Mouse (Mus musculus) midbrain, embryonic 12.5 days (tissue): ENCODE measurements at regions not wholly inside any gene's neighbourhood (a gene's known extent, or its start where the extent isn't known, plus 50 kb on each side); places are given as distances from the start of the nearest gene placed in this dataset.

Source experiments
- ATAC-seq: fragments of 200-750 bp; cut with Nextera tagmentation; 2 replicates; pipeline ENCODE4 v1.8.0; 2017; ENCODE audit warnings: low read depth, moderate TSS enrichment, moderate library complexity; ENCODE audit not compliant: low FRiP score
- H3K27ac ChIP-seq: fragments of 300-500 bp; sonication (generic); replicated peaks from 2 replicates; pipeline ENCODE4 v1.5.1; 2016; ENCODE audit warnings: mild to moderate bottlenecking
- H3K27me3 ChIP-seq: fragments of 300-500 bp; sonication (generic); 2 replicates; pipeline ENCODE4 v1.6.1; 2016; ENCODE audit warnings: mild to moderate bottlenecking
- H3K36me3 ChIP-seq: fragments of 300-500 bp; sonication (generic); 2 replicates; pipeline ENCODE4 v1.6.1; 2016
- H3K4me1 ChIP-seq: fragments of 300-500 bp; sonication (generic); 2 replicates; pipeline ENCODE4 v1.6.1; 2016
- H3K4me2 ChIP-seq: fragments of 300-500 bp; sonication (generic); replicated peaks from 2 replicates; pipeline ENCODE4 v1.6.1; 2016; ENCODE audit warnings: mild to moderate bottlenecking, moderate library complexity
- H3K4me3 ChIP-seq: fragments of 300-500 bp; sonication (generic); 2 replicates; pipeline ENCODE4 v1.5.1; 2016; ENCODE audit warnings: mild to moderate bottlenecking
- H3K9ac ChIP-seq: fragments of 300-500 bp; sonication (generic); replicated peaks from 2 replicates; pipeline ENCODE4 v1.6.1; 2016; ENCODE audit warnings: mild to moderate bottlenecking, moderate library complexity
- H3K9me3 ChIP-seq: fragments of 300-500 bp; sonication (generic); 2 replicates; pipeline ENCODE4 v1.6.1; 2016; ENCODE audit warnings: mild to moderate bottlenecking
- WGBS: fragments of 180-500 bp; shearing (Covaris S2); methylation state at CpG from one replicate; pipeline ENCODE4 v1.1.7; 2016; 5-methylcytosine and 5-hydroxymethylcytosine counted together

- no peak for ATAC-seq
- H3K27ac ChIP-seq, result no peak overlapping the region
- no peak overlapping the region for H3K4me3 ChIP-seq
- no peaks in the 10 kb centered on the region for H3K36me3 ChIP-seq
- H3K4me2 ChIP-seq, result no peak overlapping the region
- no peaks in the 10 kb centered on the region for H3K27me3 ChIP-seq
- no peaks in the 10 kb centered on the region for H3K4me1 ChIP-seq
- WGBS, result 88% methylated on average over 3 of the region's 3 CpGs
- H3K9me3 ChIP-seq, result no peaks in the 10 kb centered on the region
- H3K9ac ChIP-seq, result no peak overlapping the region
Observed at GRCm38 (mm10) chr19:60408436-60408835, 59.7 kb downstream of the Prlhr start.

GRCm38 (mm10) chr19:60399425-60399824 lies 68.7 kb downstream of the Prlhr start:
- ATAC-seq, result no peak
- no peak overlapping the region for H3K4me2 ChIP-seq
- H3K9ac ChIP-seq, result no peak overlapping the region
- 0 out of 2 replicates have a peak, but pooled peaks cover 3% of the 10 kb centered on the region for H3K4me1 ChIP-seq
- H3K4me3 ChIP-seq, result no peak overlapping the region
- no peak overlapping the region for H3K27ac ChIP-seq
- no peaks in the 10 kb centered on the region for H3K36me3 ChIP-seq
- H3K27me3 ChIP-seq, result no peaks in the 10 kb centered on the region
- 79% methylated on average over 3 of the region's 3 CpGs for WGBS
- no peaks in the 10 kb centered on the region for H3K9me3 ChIP-seq

DNA sequence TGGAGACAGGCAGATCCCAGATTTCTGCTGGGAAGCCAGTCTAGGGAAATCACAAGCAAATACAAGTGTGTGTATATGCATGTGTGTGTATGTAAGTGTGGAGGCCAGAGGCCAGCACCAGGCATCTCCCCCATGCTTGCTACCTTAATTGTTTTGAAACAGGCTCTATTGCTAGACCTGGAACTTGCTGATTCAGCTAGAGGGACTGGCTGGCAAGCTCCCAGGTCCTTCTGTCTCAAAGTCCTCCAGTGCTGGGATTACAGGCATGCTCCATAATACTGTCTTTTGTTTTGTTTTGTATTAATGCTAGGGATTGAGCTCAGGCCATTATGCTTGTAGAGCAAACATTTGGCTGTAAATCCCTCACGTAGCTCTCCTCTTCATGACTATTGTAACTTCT lies 70.4 kb downstream of the Prlhr start:
- 53% methylated on average over 1 of the region's 1 CpGs for WGBS

GRCm38 (mm10) chr19:60396604-60397003 lies 71.5 kb downstream of the Prlhr start:
- 0 out of 2 replicates have a peak, but pooled peaks cover 3% of the 10 kb centered on the region for H3K4me1 ChIP-seq
- H3K27ac ChIP-seq, result no peak overlapping the region
- H3K4me3 ChIP-seq, result no peak overlapping the region
- ATAC-seq, result no peak
- no peak overlapping the region for H3K9ac ChIP-seq
- H3K4me2 ChIP-seq, result no peak overlapping the region
- no peaks in the 10 kb centered on the region for H3K9me3 ChIP-seq
- H3K27me3 ChIP-seq, result no peaks in the 10 kb centered on the region
- 81% methylated on average over 5 of the region's 5 CpGs for WGBS
- no peaks in the 10 kb centered on the region for H3K36me3 ChIP-seq

More for the DNA sequence above, 70.4 kb downstream of the Prlhr start:
- H3K4me1 ChIP-seq, result 0 out of 2 replicates have a peak, but pooled peaks cover 3% of the 10 kb centered on the region
- no peaks in the 10 kb centered on the region for H3K36me3 ChIP-seq
- H3K4me3 ChIP-seq, result no peak overlapping the region
- no peaks in the 10 kb centered on the region for H3K27me3 ChIP-seq
- H3K9me3 ChIP-seq, result no peaks in the 10 kb centered on the region
- ATAC-seq, result no peak
- H3K4me2 ChIP-seq, result no peak overlapping the region
- H3K27ac ChIP-seq, result no peak overlapping the region
- no peak overlapping the region for H3K9ac ChIP-seq

DNA sequence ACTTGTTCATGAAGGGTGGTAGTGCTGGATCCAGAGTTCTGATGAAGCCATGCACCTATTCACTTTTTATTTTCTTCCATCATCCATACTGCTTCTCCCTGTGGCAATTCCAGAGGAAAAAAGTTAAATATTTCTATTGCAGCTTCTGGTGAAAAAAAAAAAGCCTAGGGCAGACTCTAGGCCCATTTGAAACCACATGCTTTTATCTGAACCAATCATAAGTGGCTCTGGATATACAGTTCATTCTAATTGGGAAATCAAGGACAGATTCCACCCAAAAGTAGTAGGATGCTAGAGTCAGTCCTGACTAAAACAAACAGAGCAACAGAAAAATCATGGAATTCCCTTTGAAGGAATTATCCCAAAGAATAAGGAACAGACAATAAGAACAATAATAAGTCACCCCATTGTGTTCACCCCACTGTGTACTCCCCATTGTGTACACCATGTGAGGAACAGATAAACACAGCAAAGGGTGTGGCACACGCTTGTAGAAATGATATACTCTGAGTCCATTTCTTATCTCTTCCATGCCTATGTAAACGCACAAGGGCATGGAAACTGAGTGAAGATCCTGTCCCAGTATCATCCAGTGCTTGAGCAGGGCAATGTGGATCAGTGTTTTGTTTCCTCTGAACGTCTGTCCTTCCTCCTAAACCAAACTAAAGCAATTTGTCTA lies 81.4 kb downstream of the Prlhr start:
- Histone ChIP-seq H3K36me3 (no peaks in the 10 kb centered on the region), H3K9ac (no peak overlapping the region), H3K27me3 (no peaks in the 10 kb centered on the region), H3K9me3 (no peaks in the 10 kb centered on the region), H3K4me3 (no peak overlapping the region), H3K4me2 (no peak overlapping the region), H3K27ac (no peak overlapping the region), H3K4me1 (no peaks in the 10 kb centered on the region)
- 80% methylated on average over 3 of the region's 3 CpGs for WGBS
- ATAC-seq, result no peak

- 72% methylated on average over 5 of the region's 5 CpGs for WGBS
- H3K9ac ChIP-seq, result no peak overlapping the region
- no peaks in the 10 kb centered on the region for H3K27me3 ChIP-seq
- H3K4me2 ChIP-seq, result no peak overlapping the region
- H3K27ac ChIP-seq, result no peak overlapping the region
- no peaks in the 10 kb centered on the region for H3K4me1 ChIP-seq
- no peak overlapping the region for H3K4me3 ChIP-seq
- ATAC-seq, result no peak
- H3K9me3 ChIP-seq, result no peaks in the 10 kb centered on the region
- no peaks in the 10 kb centered on the region for H3K36me3 ChIP-seq
Observed at GRCm38 (mm10) chr19:60384721-60385120, 83.4 kb downstream of the Prlhr start.

DNA sequence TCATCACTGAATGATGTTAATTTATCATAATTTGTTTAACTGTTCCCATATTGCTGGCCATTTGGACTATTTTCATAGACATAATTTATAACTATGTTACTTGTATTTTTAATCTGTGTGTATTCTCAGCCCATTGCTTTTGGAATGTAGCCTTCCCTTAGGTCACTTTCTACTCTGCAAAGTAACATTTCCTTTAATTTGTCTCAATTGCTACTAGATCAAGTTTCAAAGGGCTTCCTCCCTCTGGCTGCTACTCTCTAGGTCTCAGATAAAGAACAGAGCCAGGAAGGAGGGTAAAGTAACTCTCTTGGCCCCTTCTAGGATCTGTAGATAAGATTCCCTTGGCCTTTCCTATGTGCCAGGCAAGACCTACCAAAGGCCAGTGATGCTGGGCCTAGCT lies 85.4 kb downstream of the Prlhr start:
- Histone ChIP-seq H3K4me1 (no peaks in the 10 kb centered on the region), H3K27ac (no peak overlapping the region), H3K9ac (no peak overlapping the region), H3K9me3 (no peaks in the 10 kb centered on the region), H3K4me3 (no peak overlapping the region), H3K36me3 (no peaks in the 10 kb centered on the region), H3K27me3 (no peaks in the 10 kb centered on the region), H3K4me2 (no peak overlapping the region)
- no peak for ATAC-seq

DNA sequence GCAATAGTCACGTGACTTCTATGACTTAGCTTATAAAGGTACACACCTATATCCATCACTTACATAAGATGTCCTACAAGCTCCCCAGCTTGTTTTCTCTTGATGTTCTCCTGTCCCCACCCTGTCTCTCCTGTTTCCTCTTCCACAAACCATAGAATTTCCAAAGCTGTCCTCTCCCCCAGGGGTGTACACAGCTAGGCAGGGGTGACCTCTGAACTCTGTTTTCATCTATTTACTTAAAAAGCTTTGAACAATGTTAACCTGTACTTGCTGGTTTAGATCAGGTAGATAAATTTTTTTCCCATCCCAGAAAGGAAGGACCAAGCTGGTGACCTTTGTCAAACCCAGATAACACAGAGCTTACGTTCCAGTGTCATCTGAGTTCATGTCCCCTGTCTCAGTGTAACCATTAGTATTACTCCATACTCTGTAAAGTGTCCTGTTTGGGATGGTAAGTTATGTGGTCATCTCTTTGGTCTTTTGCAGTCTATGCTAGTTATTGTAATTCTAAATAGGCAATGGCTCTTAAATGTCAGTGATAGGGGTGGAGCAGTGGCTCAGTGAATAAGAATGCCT lies 89.0 kb downstream of the Prlhr start:
- 84% methylated on average over 2 of the region's 2 CpGs for WGBS
- Histone ChIP-seq H3K27ac (no peak overlapping the region), H3K27me3 (no peaks in the 10 kb centered on the region)

DNA sequence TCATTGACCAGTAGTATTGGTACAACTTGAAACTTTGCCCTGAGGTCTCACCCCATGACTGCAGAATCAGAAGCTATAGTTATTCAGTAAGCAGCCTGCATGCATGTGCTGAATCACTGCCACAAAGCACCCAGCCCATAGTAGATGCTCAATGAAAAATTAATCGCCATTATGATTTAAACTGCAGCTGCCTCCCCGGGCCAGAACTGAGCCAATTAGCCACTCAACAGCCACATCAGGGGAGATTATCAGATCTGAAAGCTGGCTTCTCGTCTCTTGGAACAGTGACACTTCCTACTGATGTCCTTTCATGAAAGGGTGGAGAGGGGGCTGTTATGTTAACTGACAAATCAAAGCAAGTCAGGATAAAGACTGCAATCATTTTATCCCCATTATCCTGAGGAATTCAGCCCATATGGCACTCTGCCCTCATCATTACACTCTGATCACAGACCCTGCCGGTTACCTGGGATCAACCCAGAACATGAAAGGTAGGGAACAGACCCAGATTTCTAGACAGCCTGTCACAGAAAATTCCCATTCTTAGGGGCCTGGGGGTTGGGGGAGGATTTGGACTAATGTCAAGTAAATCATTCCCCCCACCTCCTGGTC lies 104.0 kb downstream of the Prlhr start:
- no peaks in the 10 kb centered on the region for H3K36me3 ChIP-seq
- H3K27me3 ChIP-seq, result no peaks in the 10 kb centered on the region; the same call in 1 of the 2 replicates
- H3K27ac ChIP-seq, result no peak overlapping the region
- WGBS, result 40% methylated on average over 4 of the region's 4 CpGs
- no peak overlapping the region for H3K4me2 ChIP-seq
- H3K4me1 ChIP-seq, result peaks cover 21% of the 10 kb centered on the region
- no peak overlapping the region for H3K4me3 ChIP-seq
- no peaks in the 10 kb centered on the region for H3K9me3 ChIP-seq
- no peak overlapping the region for H3K9ac ChIP-seq
- no peak for ATAC-seq

More for the DNA sequence above, 89.0 kb downstream of the Prlhr start:
- Histone ChIP-seq H3K4me3 (no peak overlapping the region), H3K9me3 (no peaks in the 10 kb centered on the region), H3K4me2 (no peak overlapping the region), H3K36me3 (no peaks in the 10 kb centered on the region), H3K9ac (no peak overlapping the region), H3K4me1 (no peaks in the 10 kb centered on the region)
- no peak for ATAC-seq

- no peak for ATAC-seq
- no peaks in the 10 kb centered on the region for H3K4me1 ChIP-seq
- 96% methylated on average over 12 of the region's 12 CpGs for WGBS
Observed at GRCm38 (mm10) chr19:60344911-60345310, 118.4 kb upstream of the Fam204a start.

GRCm38 (mm10) chr19:60341485-60341884 lies 115.0 kb upstream of the Fam204a start:
- Histone ChIP-seq H3K27ac (no peak overlapping the region), H3K27me3 (no peaks in the 10 kb centered on the region), H3K9ac (no peak overlapping the region), H3K4me3 (no peak overlapping the region), H3K36me3 (no peaks in the 10 kb centered on the region), H3K4me1 (peaks cover 3% of the 10 kb centered on the region; the same call in 1 of the 2 replicates), H3K9me3 (no peaks in the 10 kb centered on the region), H3K4me2 (no peak overlapping the region)
- WGBS, result 10% methylated on average over 3 of the region's 3 CpGs
- no peak for ATAC-seq

More at GRCm38 (mm10) chr19:60344911-60345310, 118.4 kb upstream of the Fam204a start:
- Histone ChIP-seq H3K36me3 (no peaks in the 10 kb centered on the region), H3K4me2 (no peak overlapping the region), H3K9me3 (no peaks in the 10 kb centered on the region), H3K9ac (no peak overlapping the region), H3K27me3 (no peaks in the 10 kb centered on the region), H3K4me3 (no peak overlapping the region), H3K27ac (no peak overlapping the region)

DNA sequence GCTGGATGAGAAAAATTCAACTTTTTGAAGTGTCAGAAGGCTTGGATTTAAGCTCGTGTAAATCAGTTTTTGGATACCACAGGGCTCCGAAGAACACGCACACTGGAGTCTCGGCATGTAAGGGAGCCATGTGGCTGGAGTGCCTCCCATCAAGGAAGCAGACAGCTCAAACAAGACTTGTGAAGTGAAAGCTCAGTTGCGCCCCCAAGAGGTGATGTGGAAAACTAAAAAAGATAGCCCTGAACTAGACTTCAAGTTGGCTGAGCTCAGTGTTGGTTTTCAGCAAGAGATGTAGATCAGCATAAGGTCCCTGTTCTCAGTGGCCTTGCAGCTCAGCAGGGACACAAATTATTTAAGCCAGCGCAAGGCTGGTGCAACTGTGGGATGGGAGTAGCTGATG lies 113.7 kb upstream of the Fam204a start:
- Histone ChIP-seq H3K27me3 (no peaks in the 10 kb centered on the region), H3K9ac (no peak overlapping the region), H3K4me2 (no peak overlapping the region), H3K4me1 (peaks cover 3% of the 10 kb centered on the region; the same call in 1 of the 2 replicates), H3K4me3 (no peak overlapping the region), H3K36me3 (no peaks in the 10 kb centered on the region), H3K9me3 (no peaks in the 10 kb centered on the region), H3K27ac (no peak overlapping the region)
- ATAC-seq, result no peak
- WGBS, result 87% methylated on average over 6 of the region's 6 CpGs
